Mouse (Mus musculus): Measurements from ENCODE around the gene Map3k19. TPM values are rescaled to one million over a fixed set of nuclear protein-coding genes. Genes with fewer than 3 reads are reported as not detected.

The Map3k19 gene
- total RNA-seq, 2 experiments from 2014 or later = 3.8 to 5.3 TPM

Other genes starting within 250 kb of the Map3k19 start
- 10 to 100 TPM; 18.0 to 18.6 TPM for gene Tmem163, start 175.5 kb downstream of the Map3k19 start, total RNA-seq (2021)
- gene Acmsd, start 125.6 kb downstream of the Map3k19 start, total RNA-seq (2021) = not detected
- 10 to 100 TPM; 53.0 to 72.0 TPM for gene Ccnt2, start 80.9 kb downstream of the Map3k19 start, total RNA-seq (2021)
- gene Rab3gap1, start 13.7 kb upstream of the Map3k19 start, total RNA-seq (2021) = 10 to 100 TPM; 65.9 to 67.9 TPM
- gene Zranb3, start 248.0 kb upstream of the Map3k19 start, total RNA-seq (2021) = 1 to 10 TPM; 6.6 to 7.2 TPM
- gene R3hdm1, start 248.3 kb upstream of the Map3k19 start, total RNA-seq (2021) = 100 to 1,000 TPM; 193 to 273 TPM